Mouse (Mus musculus): Measurements from ENCODE around the gene Gm10912. TPM values are rescaled to one million over a fixed set of nuclear protein-coding genes. Genes with fewer than 3 reads are reported as not detected.
"Not testable (repeated sequence)": the region's sequence is repeated elsewhere in the genome, so short reads cannot be mapped to it uniquely, and the experiment has no call there.

Gm10912 gene
- total RNA-seq, 2 experiments from 2014 or later: not detected

GRCm38 (mm10) chr2:104111170-104111797 is 45.7 kb downstream of the Gm10912 start:
- ATAC-seq (ENCODE audit: poor library complexity, severe bottlenecking): not testable (repeated sequence)

DNA sequence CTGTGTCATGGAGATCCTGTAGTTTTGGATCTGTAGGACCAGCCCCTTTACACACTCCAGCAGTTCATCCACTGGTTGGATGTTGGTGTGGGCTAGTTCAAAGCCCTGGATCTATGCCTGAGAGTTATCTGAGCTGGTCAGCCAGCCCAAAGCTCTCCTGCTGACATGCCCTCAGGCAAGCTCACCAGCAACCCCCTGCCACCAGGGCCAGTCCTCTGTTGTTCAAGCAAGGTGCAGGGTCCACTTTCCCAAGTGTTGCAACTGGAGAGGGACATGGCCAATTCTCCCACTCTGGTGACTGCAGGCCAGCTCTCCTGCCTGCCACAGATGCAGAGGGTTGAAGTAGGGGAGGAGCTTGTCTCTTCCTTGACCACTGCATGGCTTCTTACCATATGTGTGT is 47.9 kb downstream of the Gm10912 start:
- not testable (repeated sequence) for ATAC-seq (ENCODE audit: poor library complexity, severe bottlenecking)

- no peak for ATAC-seq (ENCODE audit: poor library complexity, severe bottlenecking)
Measured at GRCm38 (mm10) chr2:104114898-104115297, 49.3 kb downstream of the Gm10912 start.

Other genes starting within 250 kb of the Gm10912 start
- 186 and 200 TPM in 2 replicates for gene Lmo2, start 107.8 kb upstream of the Gm10912 start, total RNA-seq (2015)
- gene Lmo2, start 107.8 kb upstream of the Gm10912 start, total RNA-seq (2017): 92.3 and 100 TPM in 2 replicates
- gene Fbxo3, start 38.1 kb upstream of the Gm10912 start, total RNA-seq (2015): 49.8 and 54.2 TPM in 2 replicates
- gene Fbxo3, start 38.1 kb upstream of the Gm10912 start, total RNA-seq (2017): 49.2 and 49.9 TPM in 2 replicates
- gene 4931422A03Rik, start 37.5 kb upstream of the Gm10912 start, total RNA-seq (2015): 0.27 TPM in 1 of 2 replicates, not detected in the other
- gene 4931422A03Rik, start 37.5 kb upstream of the Gm10912 start, total RNA-seq (2017): not detected in 2 replicates
- gene Gm10799, start 2.7 kb downstream of the Gm10912 start, total RNA-seq (2015): not detected in 2 replicates
- not detected in 2 replicates for gene Gm10799, start 2.7 kb downstream of the Gm10912 start, total RNA-seq (2017)
- gene Cd59b, start 4.0 kb downstream of the Gm10912 start, total RNA-seq (2015): 0.62 TPM in 1 of 2 replicates, not detected in the other
- gene Cd59b, start 4.0 kb downstream of the Gm10912 start, total RNA-seq (2017): 3.6 TPM in 1 of 2 replicates, not detected in the other
- 0.13 and 1.8 TPM in 2 replicates for gene Cd59a, start 30.0 kb downstream of the Gm10912 start, total RNA-seq (2015)
- 0.15 and 1.2 TPM in 2 replicates for gene Cd59a, start 30.0 kb downstream of the Gm10912 start, total RNA-seq (2017)
- gene A930018P22Rik, start 56.9 kb downstream of the Gm10912 start, total RNA-seq (2015): not detected in 2 replicates
- not detected in 2 replicates for gene A930018P22Rik, start 56.9 kb downstream of the Gm10912 start, total RNA-seq (2017)